Mouse (Mus musculus) neutrophil, adult 59 days (primary cell): ENCODE results near the gene Spata31d1c. TPM values are rescaled to one million over a fixed set of nuclear protein-coding genes. Genes with fewer than 3 reads are reported as not detected.

Source experiments
- total RNA-seq, 2 experiments: library from RNA; stranded (reverse); gene quantifications; 1 replicate in 1 of 2; 2 replicates in 1 of 2; pipeline ENCODE4 v1.2.4; 2023

Spata31d1c gene
- total RNA-seq, result not detected

DNA sequence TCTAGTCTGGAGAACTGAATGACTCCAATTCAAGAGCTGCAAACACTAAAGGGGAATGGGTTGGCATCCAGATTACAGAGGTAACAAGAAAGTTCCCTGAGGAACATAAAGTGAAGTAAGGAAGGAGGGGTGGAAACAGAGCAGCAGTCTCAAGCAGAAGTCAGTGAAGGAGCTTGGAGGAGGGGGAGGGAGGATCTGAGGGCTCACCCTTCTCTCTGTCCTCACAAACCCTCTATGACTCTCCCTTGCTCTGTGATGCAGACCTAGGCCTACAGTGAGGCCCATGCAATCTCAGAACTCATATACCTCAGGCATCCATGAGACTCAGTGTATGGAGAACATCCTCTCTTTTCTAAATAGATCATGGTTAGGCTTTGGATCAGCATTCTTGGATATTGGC, at the start of gene Spata31d1c:
TSS of gene Spata31d1c (plus strand) at position 301 of the 400 bp plus-strand sequence.

DNA sequence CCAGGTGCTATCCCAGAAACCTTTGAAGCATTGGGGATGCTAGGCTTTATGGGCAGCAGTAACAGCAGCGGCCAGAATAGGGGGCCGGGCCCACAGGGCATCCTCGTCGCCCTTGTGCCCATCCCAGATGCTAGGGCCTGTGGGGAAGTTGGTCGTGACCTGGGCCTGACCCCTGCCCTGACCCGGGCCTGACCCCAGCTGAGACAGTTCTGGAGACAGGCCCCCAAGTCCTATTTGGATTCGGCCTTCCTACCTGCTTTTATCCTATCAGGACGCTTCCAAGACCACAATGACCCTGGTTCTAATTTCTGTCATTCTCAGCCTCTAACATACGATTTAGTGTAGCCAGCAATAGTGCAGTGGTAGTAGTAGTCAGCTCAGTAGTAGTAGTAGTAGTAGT, 19.8 kb downstream of the Spata31d1c start, which contains the start of gene Prss47:
TSS of gene Prss47 (minus strand) at position 101 of the 400 bp plus-strand sequence.

Other genes with a start within 250 kb of the Spata31d1c start
- gene Cntnap3, start 129.1 kb upstream of the Spata31d1c start, total RNA-seq, result not detected
- not detected for gene Spata31, start 115.7 kb upstream of the Spata31d1c start, total RNA-seq
- gene Prss47, start 19.7 kb downstream of the Spata31d1c start, total RNA-seq, result not detected
- 100 to 1,000 TPM; 188 TPM for gene Mfsd14b, start 79.9 kb downstream of the Spata31d1c start, total RNA-seq
- not detected for gene Olfr465-ps1, start 105.0 kb downstream of the Spata31d1c start, total RNA-seq
- gene Olfr466, start 117.2 kb downstream of the Spata31d1c start, total RNA-seq, result not detected
- gene Nlrp4f, start 172.9 kb downstream of the Spata31d1c start, total RNA-seq, result not detected
- gene Gm10775, start 226.5 kb downstream of the Spata31d1c start, total RNA-seq, result not detected
- 10 to 100 TPM; 12.0 to 15.2 TPM for gene Zfp369, start 245.8 kb downstream of the Spata31d1c start, total RNA-seq